Mouse (Mus musculus): ENCODE measurements around the gene Tnni1. TPM values are rescaled to one million over a fixed set of nuclear protein-coding genes. Genes with fewer than 3 reads are reported as not detected.

Gene Tnni1
- 7.5 and 7.9 TPM in 2 replicates for polyA plus RNA-seq (2015; fragmentation: Nextera tagmentation; extraction: Ambion mirVana)

DNA sequence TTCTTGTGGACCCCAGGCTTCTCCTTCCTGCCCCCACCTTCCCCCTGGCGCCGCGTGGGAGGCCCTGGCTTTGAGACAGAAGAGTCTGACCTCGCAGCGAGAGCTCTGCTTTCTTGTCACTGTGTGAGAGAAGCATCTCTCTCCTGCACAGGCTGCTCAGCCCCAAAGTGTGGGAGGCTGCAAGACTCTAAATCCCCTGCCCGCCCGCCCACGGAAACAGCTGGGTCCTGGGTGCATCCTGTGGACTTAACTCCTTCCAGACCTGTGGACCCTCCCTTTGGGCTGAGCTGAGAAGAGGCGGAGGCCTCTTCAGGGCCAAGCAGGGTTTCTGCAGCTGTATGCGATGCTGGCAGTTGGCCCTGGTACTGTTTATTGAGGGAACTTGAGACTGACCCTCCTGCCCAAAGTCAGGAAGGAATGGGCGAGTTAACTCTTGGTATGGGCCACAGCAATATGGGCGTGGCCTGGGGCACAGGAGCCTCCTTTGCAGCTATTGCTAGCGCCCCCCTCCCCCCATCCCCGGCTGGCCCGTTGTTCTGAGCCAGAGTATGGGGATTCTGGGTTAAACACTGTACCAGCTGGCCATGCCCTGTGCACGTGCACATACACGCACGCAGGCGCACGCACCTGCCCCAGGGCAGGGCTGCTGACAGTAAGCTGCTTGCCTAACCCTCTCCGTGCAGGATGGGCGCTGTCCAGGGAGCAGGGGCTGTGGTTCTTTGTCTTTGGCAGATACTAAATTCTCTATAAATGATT, at the start of gene Tnni1:
Gene Tnni1 (plus strand): TSS at position 655 of the 756 bp plus-strand sequence.
- DNase-seq (ENCODE audit: low spot score) = peak; percentile 72

DNA sequence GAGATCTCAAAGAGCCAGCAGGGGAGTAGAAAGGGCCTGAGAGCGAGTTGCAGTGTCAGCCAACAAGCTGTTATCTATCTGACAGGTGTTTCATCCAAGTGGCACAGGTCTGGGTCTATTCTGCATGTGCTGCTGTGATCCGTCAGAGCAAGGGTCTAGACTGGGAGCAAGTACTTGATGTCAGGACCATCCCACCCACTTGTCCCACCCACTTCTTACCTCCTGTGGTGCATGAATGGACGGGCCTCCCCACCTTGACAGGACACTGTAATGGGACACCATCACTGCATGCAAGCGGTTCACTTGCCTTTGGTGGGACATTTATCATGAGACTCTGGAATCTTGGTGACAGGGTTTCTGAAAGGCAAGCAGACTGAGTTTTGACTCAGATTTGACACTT, 49.4 kb upstream of the Tnni1 start:
- peak; percentile 38 for DNase-seq (ENCODE audit: low spot score)

DNA sequence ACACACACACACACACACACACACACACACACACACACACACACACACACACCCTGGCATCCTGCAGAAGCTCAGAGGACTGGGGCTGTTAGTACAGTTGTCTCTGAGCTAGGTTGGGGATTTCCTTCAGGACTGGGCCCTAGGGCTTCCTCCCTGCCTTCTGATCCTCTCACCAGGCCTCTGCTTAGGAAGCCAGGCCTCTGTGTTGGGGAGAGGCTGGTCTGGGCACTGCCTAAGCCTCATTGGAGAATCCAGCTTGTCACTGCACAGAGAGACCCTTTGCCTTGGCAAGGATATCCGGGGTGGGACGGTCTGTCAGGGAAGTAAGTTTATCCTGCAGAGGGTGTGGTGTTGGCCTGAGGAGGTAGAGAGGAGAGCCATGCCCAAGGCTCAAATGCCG, 48.9 kb upstream of the Tnni1 start:
- no peak for DNase-seq (ENCODE audit: low spot score)

DNA sequence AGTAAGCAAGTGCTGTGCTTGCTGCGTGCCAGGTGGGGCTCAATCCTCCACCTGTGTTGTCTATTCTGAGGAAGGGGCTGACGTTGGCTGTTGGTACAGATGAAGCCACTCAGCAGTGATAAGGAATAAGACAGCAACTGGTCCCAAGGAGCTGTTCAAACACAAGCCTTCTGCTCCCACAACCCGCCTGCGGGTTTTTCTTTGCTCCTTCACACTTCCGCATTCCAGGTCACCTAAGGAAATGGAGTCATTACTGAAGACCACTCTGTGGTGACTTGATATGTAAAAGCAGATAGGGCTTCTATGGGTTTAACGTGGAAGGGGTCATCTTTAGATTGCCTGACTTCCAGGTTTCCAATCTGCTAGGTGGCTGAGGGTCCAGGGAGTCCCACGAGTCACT, 47.8 kb upstream of the Tnni1 start:
- no peak for DNase-seq (ENCODE audit: low spot score)

DNA sequence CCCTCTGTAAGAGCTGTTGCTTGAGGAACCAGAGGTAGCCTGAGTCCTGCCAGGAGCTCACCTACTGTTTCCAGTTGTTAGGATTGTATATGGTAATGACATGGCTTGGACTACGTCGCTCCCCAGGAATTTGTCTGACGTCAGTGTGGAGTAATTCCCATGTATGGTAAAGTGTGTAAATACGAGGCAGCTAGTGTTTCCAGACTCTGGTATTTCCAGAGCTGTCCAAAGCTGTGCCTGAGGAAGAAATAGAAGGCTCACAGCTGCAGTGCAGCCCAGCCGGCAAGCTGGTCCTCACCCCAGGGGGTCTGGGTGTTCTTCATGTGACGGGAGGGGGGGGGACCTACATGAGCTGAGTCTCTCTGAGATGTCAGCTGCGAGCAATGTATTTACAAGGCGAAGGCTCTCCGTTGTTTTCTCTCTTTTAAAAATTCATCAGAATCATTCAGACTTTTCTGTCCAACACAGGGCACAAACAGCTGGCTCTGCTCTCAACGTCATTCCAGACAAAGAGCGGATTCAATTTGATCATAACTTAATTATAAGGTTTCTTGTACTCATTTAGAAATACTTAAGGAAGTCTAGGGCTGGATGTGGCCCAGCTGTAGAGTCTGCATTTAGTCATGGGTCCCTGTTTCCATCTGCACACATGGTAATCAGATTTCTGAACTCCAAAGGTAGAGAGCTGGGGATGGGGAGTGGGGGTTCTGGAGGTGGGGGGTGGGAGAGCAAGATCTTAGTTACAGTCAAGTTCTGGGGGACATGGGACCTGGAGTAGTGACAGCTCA, 47.1 kb upstream of the Tnni1 start:
- DNase-seq (ENCODE audit: low spot score) = no peak

DNA sequence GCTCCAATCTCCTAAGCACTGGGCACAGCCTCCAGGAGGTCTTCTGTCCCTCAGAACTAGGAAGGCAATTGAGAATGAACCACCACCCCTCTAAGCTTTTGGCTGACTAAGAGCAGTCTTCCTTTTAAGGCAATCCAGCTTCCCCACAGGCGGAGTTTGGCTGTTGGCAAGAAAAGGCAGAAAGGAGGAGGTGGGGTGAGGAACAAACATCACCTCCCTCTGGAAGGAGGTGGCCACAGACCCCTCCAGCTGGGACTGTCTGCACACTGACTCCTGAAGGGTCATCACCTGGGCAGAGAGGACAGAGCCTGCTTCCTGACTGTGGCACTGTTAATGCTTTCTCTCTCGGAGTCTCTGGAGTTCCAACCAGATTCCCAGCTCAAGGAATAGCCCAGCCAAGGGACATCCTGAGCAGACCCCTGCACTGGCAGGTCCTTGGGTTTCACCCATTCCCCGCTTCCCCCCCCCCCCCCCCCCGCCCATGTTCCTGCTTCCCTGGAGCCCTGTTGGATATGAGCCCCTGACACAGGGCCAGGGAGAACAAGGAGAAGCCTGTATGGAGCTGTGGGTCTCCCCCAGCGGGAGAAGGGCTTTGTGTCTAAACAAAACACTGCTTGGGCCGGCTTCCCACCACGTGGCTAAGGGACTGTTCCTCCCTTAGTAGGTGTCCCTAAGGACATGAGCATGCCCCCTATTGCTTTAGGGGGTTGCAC, 44.9 kb upstream of the Tnni1 start:
- no peak for DNase-seq (ENCODE audit: low spot score)

DNA sequence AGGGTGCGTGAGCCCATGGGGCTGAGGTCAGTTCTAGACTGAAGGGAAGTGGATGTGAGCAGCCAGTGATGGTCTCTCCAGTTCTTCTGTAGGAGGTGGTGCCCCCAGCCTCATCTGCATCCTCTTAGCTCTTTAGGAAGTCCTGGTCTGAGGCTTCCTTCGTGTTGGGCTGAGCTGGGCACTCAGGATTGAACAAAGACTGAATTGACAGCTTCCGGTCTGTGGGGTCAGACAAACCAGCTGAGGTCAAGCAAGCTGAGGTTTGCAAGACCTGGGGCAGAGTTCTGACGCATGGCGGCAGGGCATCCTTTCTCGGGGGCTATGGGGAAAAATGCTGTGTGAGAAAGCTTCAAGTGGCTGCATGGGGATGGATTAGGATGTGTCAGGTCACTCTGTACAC, 43.8 kb upstream of the Tnni1 start:
- DNase-seq (ENCODE audit: low spot score) = no peak

DNA sequence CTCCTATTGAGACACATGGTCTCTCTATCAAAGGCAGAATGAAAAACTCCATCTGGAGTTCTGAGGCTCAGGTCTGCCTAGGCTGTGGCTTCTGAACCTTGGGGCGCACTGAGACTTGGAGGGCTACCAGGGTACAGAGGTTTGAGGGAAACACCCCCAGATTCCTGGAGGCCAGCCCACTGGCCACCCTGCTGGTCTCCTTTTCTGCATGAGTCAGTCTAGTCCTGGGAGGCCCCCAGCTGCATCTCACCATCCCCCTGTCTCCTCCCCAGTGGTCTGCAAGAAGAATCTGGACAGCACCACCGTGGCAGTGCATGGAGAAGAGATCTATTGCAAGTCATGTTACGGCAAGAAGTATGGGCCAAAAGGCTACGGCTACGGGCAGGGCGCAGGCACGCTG, 34.2 kb upstream of the Tnni1 start:
- no peak for DNase-seq (ENCODE audit: low spot score)

DNA sequence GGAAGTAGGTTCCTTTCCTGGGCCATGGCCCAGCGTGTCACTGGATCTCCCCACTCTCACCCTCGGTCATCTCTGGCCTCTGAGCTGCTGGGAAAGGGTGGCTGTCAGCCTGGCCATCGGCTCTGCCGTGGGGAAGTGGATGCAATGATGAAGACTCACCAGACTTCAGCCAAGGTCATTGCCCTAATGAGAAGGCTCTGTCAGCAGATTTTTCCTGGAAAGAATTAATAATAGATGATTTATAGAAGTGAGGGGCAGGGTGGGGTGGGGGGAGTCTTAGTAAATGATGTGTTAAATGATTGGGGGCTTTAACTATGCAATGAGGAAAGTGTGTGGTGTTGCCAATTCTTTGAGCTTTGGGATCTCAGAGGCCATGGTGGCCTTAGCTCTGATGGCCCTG, 33.0 kb upstream of the Tnni1 start:
- no peak for DNase-seq (ENCODE audit: low spot score)

DNA sequence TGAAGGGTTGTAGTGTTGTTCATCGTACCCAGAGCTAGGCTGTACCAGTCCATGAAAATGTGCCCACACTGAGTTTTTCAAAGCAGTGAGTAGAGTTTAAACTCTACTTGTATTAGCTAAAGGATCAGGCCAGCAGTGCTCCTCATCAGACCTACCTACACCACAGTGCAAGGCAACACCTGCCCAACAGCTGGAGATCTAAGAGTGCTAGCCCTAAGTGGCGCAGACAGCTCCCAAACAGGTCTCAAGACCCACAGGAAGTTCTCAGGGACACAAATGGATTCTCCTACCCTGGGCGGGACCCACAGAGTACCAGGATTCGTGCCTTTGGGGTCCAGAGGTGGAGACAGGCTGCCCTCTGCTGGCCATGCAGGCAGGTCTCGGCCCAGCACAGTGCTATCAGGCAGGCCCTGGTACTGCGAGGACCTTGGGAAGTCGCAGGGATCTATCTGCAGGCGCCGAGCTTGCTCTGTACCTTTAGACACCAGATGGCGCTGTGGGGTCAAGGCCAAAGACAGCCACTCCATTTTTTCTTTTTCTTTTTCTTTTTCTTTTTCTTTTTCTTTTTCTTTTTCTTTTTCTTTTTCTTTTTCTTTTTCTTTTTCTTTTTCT, 26.4 kb upstream of the Tnni1 start:
- DNase-seq (ENCODE audit: low spot score) = peak; percentile 94

DNA sequence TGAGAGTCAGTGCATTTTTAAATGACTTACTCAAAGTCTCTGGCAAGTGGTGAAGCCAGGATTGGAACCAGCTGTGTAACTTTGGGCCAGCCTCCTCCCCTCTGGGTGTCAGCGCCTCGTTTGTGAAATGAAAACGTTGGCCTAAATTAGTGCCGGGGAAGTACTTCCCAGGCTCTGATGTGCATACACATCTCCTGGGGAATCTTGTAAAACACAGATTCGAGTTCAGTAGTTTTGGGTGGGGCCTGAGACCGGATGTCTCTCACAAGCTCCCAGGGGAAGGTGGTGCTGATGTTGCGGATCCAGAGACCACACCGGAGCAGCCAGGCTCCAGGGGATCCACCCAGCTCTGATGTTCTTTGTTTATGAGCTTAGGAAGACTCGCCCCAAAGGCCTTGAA, 23.9 kb upstream of the Tnni1 start:
- DNase-seq (ENCODE audit: low spot score) = no peak

DNA sequence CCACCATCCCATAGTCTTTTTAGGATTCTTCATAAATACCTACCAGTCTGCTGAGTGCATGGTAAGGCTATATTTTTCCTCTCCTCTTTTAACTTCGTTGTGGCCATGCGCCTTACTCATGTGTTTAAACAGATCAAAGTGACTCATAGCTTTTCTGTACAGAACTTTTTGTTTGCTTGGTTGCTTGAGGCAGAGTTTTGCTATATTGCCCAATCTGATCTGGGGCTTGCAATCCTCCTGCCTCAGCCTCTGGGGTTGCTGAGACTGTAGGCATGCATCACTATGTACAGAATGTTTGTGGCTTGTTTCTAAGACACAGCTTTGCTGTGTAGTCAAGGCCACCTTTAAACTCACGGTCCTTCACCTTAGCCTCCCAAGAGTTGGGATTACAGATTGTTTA, 23.3 kb upstream of the Tnni1 start:
- DNase-seq (ENCODE audit: low spot score) = no peak

DNA sequence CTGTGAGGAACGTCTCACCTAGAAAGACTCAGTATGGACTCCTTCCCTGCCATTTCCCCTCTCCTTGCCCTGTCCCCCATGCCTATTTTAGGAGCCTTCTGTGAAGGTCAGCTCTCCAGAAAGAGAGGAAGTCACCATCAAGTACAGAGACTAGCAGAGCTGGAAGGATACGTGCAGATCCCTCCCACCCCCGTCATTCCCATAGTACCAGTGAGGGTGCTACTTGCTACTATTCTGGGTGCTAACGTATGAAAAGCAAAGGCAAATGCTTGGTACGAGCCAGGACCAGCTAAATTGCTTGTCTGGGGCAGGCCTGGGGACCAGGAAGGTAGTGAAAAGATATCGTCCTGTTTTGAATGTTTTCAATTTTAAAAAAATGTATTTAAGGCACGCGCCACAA, 21.9 kb upstream of the Tnni1 start:
- DNase-seq (ENCODE audit: low spot score) = no peak

DNA sequence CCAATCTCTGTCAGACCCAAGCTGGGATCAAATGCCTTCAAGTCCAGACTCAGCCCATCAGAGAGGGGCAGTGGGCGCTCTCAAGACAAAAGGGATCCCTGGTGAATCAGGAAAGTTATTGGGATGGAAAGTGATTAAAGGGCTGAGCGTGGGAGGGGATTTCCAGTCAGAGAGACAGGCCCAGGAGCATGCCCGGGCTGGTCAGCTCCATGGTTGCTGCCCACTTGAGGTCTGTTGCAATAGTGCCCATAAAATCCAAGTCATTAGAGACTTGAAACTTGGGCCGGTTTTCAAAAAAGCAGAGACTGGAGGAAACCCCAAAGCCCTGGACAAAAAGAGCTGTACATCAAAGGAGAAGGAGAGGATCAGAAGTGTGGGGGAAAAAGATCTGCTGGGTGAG, 19.5 kb upstream of the Tnni1 start:
- DNase-seq (ENCODE audit: low spot score) = no peak

DNA sequence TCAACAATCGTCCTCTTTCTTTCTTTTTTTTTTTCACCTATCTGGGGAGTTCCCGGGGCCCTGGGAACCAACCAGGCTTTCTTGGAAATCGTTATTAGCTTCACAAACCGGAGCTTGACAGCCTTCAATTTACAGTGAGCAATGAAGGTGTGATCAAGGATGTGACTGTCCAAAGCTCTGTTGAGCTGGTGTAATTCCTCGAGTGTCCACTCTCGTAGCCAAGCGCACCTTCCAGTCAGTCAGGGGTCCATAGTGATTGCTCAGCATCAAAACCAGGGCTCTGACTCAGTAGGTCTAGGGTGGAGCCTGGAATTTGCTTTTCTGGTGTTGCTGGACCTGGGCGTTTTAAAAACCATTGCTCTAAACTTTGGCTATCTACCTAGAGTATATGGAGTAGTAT, 19.0 kb upstream of the Tnni1 start:
- DNase-seq (ENCODE audit: low spot score) = no peak

DNA sequence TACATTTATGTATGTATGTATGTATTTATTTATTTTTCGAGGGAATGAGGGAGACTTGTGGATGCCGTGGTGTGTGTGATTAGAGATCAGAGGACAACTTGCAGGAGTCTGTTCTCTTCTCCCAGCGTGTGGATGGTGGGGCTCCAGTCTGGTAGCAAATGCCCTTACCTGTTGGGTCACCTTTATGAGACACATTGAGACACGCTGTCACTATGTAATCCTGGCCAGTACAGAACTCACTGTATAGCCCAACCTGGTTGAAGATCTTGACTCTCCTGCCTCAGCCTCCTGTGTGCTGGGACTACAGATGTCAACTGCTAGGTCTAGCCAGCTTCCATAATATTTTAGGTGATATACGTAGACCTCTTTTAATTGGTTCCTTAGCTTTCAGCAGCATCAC, 17.5 kb upstream of the Tnni1 start:
- DNase-seq (ENCODE audit: low spot score) = no peak

DNA sequence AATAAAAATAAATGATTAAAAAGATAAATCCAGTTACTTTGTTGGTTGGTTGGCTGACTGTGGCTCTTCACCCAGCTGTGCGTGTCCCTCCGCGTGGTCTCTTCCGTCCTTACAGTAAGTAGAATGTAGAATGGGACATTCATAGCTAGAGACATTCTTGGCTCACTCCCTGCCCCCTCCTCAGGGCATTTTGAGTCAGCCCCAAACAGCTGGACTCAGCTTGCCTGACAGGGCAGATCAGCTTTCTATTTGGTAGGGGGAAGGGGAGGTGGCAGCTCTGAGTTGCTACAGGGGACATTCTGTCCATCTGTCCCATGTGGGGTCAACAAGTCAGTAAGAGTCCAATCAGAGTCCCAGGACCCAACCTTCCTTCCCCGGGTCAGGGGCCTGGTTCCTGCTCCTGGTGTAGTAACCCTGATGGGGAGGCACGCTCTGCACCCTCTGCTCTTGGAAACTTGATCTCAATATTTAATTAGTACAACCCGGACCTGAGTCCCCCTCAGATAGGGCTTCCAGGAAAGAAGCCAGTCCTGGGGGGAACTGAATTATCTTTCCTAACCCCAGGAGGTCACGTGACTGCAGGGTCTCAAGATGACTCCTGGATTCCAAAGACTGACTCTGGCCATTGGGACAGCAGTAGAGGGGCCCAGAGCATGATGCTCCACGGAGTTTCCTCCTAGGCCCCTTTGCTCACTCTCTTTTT, 15.6 kb upstream of the Tnni1 start:
- no peak for DNase-seq (ENCODE audit: low spot score)

DNA sequence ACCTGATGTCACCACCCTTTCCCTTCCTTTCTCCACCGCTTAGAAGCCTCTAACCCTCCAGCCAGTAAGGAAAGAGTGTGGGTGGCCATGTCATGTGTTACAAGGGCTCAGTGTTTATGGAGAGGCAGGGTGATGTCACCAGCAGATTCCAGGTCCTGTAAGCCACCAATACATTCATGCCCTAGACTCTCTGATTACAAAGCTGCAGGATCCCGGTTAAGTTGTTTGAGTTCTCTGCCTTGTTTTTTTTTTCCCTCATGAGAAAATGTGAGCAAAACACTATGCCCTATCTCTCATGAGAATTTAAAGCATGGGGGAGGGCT, 15.1 kb upstream of the Tnni1 start:
- DNase-seq (ENCODE audit: low spot score) = no peak

DNA sequence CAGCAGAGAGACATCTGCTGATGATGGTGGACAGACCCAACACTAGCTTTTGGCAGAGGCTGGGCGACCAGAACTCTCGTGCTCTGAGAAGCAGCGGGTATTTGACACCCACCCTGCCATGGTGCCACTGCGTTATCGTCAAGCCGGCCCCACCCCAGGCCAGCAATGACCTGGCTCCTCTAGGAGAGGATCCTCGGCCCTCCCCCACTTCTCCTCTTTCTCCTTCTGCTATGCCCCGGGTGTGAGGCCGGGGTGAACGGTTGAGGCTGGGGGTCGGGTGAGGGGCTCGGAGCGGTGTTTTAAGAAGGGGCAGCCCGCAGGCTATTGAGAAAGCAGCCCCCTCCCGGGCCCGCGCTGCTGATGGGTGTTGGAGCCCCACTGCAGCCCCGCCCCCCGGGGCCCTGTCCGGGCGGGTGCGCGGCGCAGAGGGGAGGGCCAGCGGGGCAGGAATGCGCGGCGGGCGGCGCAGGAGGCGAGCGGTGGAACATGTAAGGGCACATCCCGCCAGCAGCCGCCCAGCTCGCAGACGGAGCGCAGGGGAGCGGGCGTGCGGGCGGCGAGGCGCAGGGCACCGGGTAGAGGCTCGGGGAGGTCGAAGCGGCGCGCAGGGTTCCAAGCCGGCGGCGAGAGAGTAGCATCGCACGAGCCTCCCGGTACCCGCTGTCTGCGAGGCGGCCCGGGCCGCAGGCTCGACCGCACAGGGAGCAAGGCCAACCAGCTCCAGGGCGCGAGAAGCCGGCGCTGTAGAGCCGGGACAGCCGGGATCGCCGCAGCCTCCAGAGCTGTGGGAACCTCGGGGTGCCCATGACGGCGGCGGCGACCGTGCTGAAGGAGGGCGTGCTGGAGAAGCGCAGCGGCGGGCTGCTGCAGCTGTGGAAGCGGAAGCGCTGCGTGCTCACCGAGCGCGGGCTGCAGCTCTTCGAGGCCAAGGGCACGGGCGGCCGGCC, 13.3 kb upstream of the Tnni1 start, which contains the start of gene Phlda3:
Gene Phlda3 (plus strand): TSS at position 475 of the 947 bp plus-strand sequence.
- DNase-seq (ENCODE audit: low spot score) = peak; percentile 69
